Mouse (Mus musculus) cerebellum, postnatal 36 days (tissue): ENCODE measurements at regions not wholly inside any gene's neighbourhood (a gene's known extent, or its start where the extent isn't known, plus 50 kb on each side); places are given as distances from the start of the nearest gene placed in this dataset.
A peak's percentile ranks its signal among the peaks of the same experiment; 100 is the strongest.

Experiments
- DNase-seq, 2 experiments: peaks; one replicate each; pipeline ENCODE4 v3.0.0; 2021 to 2022; ENCODE audit warnings: mixed read lengths in 2 of 2

- DNase-seq, result no peak
Observed at GRCm38 (mm10) chr2:123887587-123887986, 202.2 kb upstream of the Sema6d start.

GRCm38 (mm10) chr2:123911921-123912320, 177.8 kb upstream of the Sema6d start:
- DNase-seq, result peak in 1 of 2 experiments; percentile 4

GRCm38 (mm10) chr2:123914021-123914420, 175.7 kb upstream of the Sema6d start:
- no peak for DNase-seq

- no peak for DNase-seq
Observed at GRCm38 (mm10) chr2:123920418-123920817, 169.4 kb upstream of the Sema6d start.

DNA sequence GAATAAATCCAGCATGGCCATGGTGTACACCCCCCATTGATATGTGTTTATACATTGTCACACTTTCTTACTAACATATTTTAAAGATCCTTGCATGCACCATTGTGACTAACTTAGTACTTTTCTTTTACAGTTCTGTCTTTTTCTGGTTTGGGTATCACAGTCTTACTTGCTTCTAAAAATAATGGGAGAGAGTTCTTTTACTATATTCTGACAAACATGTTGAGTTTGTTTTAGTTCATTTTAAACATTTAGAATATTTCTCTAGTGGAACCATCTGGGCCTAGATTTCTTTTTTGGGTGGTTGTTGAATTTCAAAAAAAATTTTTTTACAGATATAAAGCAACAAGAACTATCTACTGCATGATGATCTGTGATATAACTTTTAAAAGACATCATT, 161.7 kb upstream of the Sema6d start:
- DNase-seq, result no peak

GRCm38 (mm10) chr2:123936896-123937295, 152.9 kb upstream of the Sema6d start:
- peak; percentile 41 to 55 for DNase-seq

DNA sequence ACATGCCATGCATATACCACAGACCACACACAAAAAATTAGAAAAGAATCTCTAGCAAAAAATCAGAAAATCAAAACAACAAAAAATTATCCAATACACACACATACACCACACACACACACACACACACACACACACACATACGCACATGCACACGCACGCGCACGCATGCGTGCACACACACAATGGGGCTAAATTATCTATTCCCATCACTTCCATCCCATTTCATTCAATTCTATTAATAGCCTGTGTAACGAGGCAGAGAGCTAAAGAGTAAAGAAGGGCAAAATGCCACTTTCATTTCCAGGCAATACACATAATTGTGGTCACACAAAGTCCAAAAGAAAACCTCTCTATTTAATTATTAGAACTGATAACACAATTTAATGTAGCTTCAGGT, 126.2 kb upstream of the Sema6d start:
- DNase-seq, result no peak

- no peak for DNase-seq
Observed at GRCm38 (mm10) chr2:124003507-124003906, 86.3 kb upstream of the Sema6d start.

- DNase-seq, result no peak
Observed at GRCm38 (mm10) chr2:124015542-124015941, 74.2 kb upstream of the Sema6d start.
